26 mouse cellular contexts compared by ENCODE assay signal in the genomic region with DNA sequence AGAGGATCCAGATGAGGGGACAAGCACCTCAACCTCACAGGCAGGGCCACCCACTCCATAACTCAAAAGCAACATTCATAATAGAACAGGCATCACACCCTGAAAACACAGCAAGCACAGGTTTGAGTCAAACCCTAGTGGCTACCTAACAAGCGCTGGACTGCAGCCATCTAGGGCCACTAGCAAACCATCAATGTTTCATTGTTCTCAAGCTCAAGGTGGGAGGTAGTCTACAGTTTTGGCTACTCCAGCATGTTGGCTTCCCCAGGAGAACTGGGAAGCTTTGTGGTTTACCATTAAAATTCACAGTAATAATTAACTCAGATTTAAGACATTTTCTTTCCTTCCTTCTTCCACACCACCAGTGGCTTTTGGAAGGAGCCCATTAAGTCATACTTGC.
DNase-seq lines count a peak whose midpoint lies in the region; ATAC-seq lines count a peak whose summit lies in the region.
"Had no signal": no experiment of that assay in that cellular context is flagged by ENCODE, and none has a peak within 500 bp of the region (broad histone marks: within the 10 kb centered on the region; RNA-seq: fewer than 3 reads in every experiment).

No protein-coding gene starts in this region.

- H3K4me3 ChIP-seq in kidney, embryonic 14.5 days (ENCODE audit: low read length) = no peak overlapping the region
- H3K4me3 ChIP-seq in forebrain, embryonic 16.5 days (replicated peaks; ENCODE audit: low read length) = no peak overlapping the region
- H3K4me3 ChIP-seq: hindbrain, embryonic 13.5 days; limb, embryonic 12.5 days; liver, embryonic 12.5 days had no signal

- H3K9ac ChIP-seq in kidney, embryonic 14.5 days (ENCODE audit: low read depth, low read length) = no peak overlapping the region
- H3K9ac ChIP-seq in forebrain, embryonic 16.5 days (replicated peaks; ENCODE audit: low read depth, low read length) = no peak overlapping the region
- H3K9ac ChIP-seq: hindbrain, embryonic 13.5 days; limb, embryonic 12.5 days; liver, embryonic 12.5 days; liver, postnatal 0 days had no signal

- DNase-seq in kidney, adult 18-20 months = peak; percentile 34
- peak; percentile 31 for DNase-seq in kidney, postnatal 14 days
- DNase-seq in spleen, postnatal 4 days (ENCODE audit: low spot score in 2 of 2) = no peak
- DNase-seq in adipocyte (ENCODE audit: low spot score) = no peak
- no peak for DNase-seq in right cerebral cortex, postnatal 10 days (ENCODE audit: low spot score in 2 of 2)
- DNase-seq: adrenal gland, postnatal 10 days; B cell, adult 2 months; cerebellum, adult 8-10 months; cerebellum, postnatal 25 days; gastrocnemius, postnatal 25 days; heart, adult 11 months; heart, postnatal 4 days; layer of hippocampus, adult 9-11 months; liver, postnatal 0 days; midbrain, embryonic 14.5 days; retina, postnatal 1 day; right cerebral cortex, postnatal 25 days; thymus, postnatal 14 days had no signal

- H3K27ac ChIP-seq in kidney, embryonic 14.5 days (ENCODE audit: low read depth, low read length) = no peak overlapping the region
- no peak overlapping the region for H3K27ac ChIP-seq in forebrain, embryonic 16.5 days (ENCODE audit: low read length)
- H3K27ac ChIP-seq: hindbrain, embryonic 13.5 days; limb, embryonic 12.5 days; liver, embryonic 12.5 days; macrophage had no signal

- H3K4me1 ChIP-seq in kidney, embryonic 14.5 days (ENCODE audit: control insufficient read depth, insufficient read depth, low read length) = no peaks in the 10 kb centered on the region
- H3K4me1 ChIP-seq in forebrain, embryonic 16.5 days (replicated peaks; ENCODE audit: control insufficient read depth, insufficient read depth, low read length) = no peaks in the 10 kb centered on the region
- H3K4me1 ChIP-seq: hindbrain, embryonic 13.5 days; liver, embryonic 12.5 days had no signal

- no peaks in the 10 kb centered on the region for H3K36me3 ChIP-seq in kidney, embryonic 14.5 days (ENCODE audit: control insufficient read depth, insufficient read depth, low read length)
- H3K36me3 ChIP-seq in forebrain, embryonic 16.5 days (ENCODE audit: control insufficient read depth, insufficient read depth) = no peaks in the 10 kb centered on the region
- H3K36me3 ChIP-seq: hindbrain, embryonic 13.5 days; limb, embryonic 12.5 days; liver, embryonic 12.5 days had no signal

- no peaks in the 10 kb centered on the region for H3K9me3 ChIP-seq in kidney, embryonic 14.5 days (ENCODE audit: control insufficient read depth, low read length)
- H3K9me3 ChIP-seq in forebrain, embryonic 16.5 days (ENCODE audit: control insufficient read depth, low read length) = no peaks in the 10 kb centered on the region
- H3K9me3 ChIP-seq: hindbrain, embryonic 13.5 days; limb, embryonic 12.5 days; liver, embryonic 12.5 days had no signal

- 73% methylated on average over 1 of the region's 1 CpGs for WGBS in kidney, embryonic 14.5 days
- WGBS in forebrain, embryonic 16.5 days = 84% methylated on average over 1 of the region's 1 CpGs

- no peak overlapping the region for H3K4me2 ChIP-seq in kidney, embryonic 14.5 days (replicated peaks; ENCODE audit: low read depth, low read length)
- no peak overlapping the region for H3K4me2 ChIP-seq in forebrain, embryonic 16.5 days (ENCODE audit: low read length)
- H3K4me2 ChIP-seq: heart, embryonic 11.5 days; hindbrain, embryonic 13.5 days; limb, embryonic 12.5 days; liver, embryonic 12.5 days had no signal

- H3K27me3 ChIP-seq in kidney, embryonic 14.5 days (ENCODE audit: control insufficient read depth, insufficient read depth, low read length) = no peaks in the 10 kb centered on the region
- no peaks in the 10 kb centered on the region for H3K27me3 ChIP-seq in forebrain, embryonic 16.5 days (replicated peaks; ENCODE audit: control insufficient read depth, insufficient read depth, low read length)
- H3K27me3 ChIP-seq: hindbrain, embryonic 13.5 days; liver, embryonic 12.5 days had no signal

- 0 out of 2 replicates have a peak, but pooled peaks have one; percentile 49 for ATAC-seq in kidney, embryonic 14.5 days (ENCODE audit: low FRiP score, low TSS enrichment)
- ATAC-seq in forebrain, embryonic 16.5 days = no peak
- ATAC-seq: forebrain, embryonic 14.5 days; liver, embryonic 12.5 days; liver, postnatal 0 days had no signal

Comparison
In these comparisons a context has a peak if more than half of its experiments do, and no peak if none do; other contexts are left out.
1. DNase-seq: peak in kidney, adult 18-20 months (single experiment) and kidney, postnatal 14 days (single experiment); none in spleen, postnatal 4 days (0 of 2), adipocyte (single experiment) and right cerebral cortex, postnatal 10 days (0 of 2).